Mouse (Mus musculus): ENCODE data around the gene Rasgrf2.

Rasgrf2 gene

GRCm38 (mm10) chr13:92041584-92042563, 89.6 kb downstream of the Rasgrf2 start:
- no peak for DNase-seq (ENCODE audit: low read depth, low spot score)

GRCm38 (mm10) chr13:92030364-92031057, 100.9 kb downstream of the Rasgrf2 start:
- DNase-seq (ENCODE audit: low read depth, low spot score) = no peak

- DNase-seq (ENCODE audit: low read depth, low spot score) = no peak
Measured at GRCm38 (mm10) chr13:92029666-92030065, 101.8 kb downstream of the Rasgrf2 start.

GRCm38 (mm10) chr13:92027951-92028350, 103.5 kb downstream of the Rasgrf2 start:
- no peak for DNase-seq (ENCODE audit: low read depth, low spot score)

GRCm38 (mm10) chr13:92026651-92027050, 104.8 kb downstream of the Rasgrf2 start:
- no peak for DNase-seq (ENCODE audit: low read depth, low spot score)

- DNase-seq (ENCODE audit: low read depth, low spot score) = no peak
Measured at GRCm38 (mm10) chr13:92025124-92025523, 106.3 kb downstream of the Rasgrf2 start.

GRCm38 (mm10) chr13:92022202-92022601, 109.3 kb downstream of the Rasgrf2 start:
- DNase-seq (ENCODE audit: low read depth, low spot score) = no peak

- no peak for DNase-seq (ENCODE audit: low read depth, low spot score)
Measured at GRCm38 (mm10) chr13:91996929-91997328, 134.5 kb downstream of the Rasgrf2 start.

- no peak for DNase-seq (ENCODE audit: low read depth, low spot score)
Measured at GRCm38 (mm10) chr13:91991412-91991811, 140.0 kb downstream of the Rasgrf2 start.

- DNase-seq (ENCODE audit: low read depth, low spot score) = no peak
Measured at GRCm38 (mm10) chr13:91990709-91991284, 140.7 kb downstream of the Rasgrf2 start.

GRCm38 (mm10) chr13:91988378-91988777, 143.1 kb downstream of the Rasgrf2 start:
- no peak for DNase-seq (ENCODE audit: low read depth, low spot score)

GRCm38 (mm10) chr13:91986958-91987357, 144.5 kb downstream of the Rasgrf2 start:
- no peak for DNase-seq (ENCODE audit: low read depth, low spot score)

- no peak for DNase-seq (ENCODE audit: low read depth, low spot score)
Measured at GRCm38 (mm10) chr13:91985915-91986589, 145.4 kb downstream of the Rasgrf2 start.

GRCm38 (mm10) chr13:91985019-91985418, 146.4 kb downstream of the Rasgrf2 start:
- DNase-seq (ENCODE audit: low read depth, low spot score) = no peak

- DNase-seq (ENCODE audit: low read depth, low spot score) = no peak
Measured at GRCm38 (mm10) chr13:91982080-91982479, 149.4 kb downstream of the Rasgrf2 start.

GRCm38 (mm10) chr13:91981414-91981813, 150.0 kb downstream of the Rasgrf2 start:
- DNase-seq (ENCODE audit: low read depth, low spot score) = no peak

GRCm38 (mm10) chr13:91976971-91977370, 154.5 kb downstream of the Rasgrf2 start:
- no peak for DNase-seq (ENCODE audit: low read depth, low spot score)

- no peak for DNase-seq (ENCODE audit: low read depth, low spot score)
Measured at GRCm38 (mm10) chr13:91976541-91976940, 154.9 kb downstream of the Rasgrf2 start.

- DNase-seq (ENCODE audit: low read depth, low spot score) = no peak
Measured at GRCm38 (mm10) chr13:91974154-91974553, 157.3 kb downstream of the Rasgrf2 start.

- no peak for DNase-seq (ENCODE audit: low read depth, low spot score)
Measured at GRCm38 (mm10) chr13:91971246-91971645, 160.2 kb downstream of the Rasgrf2 start.

- DNase-seq (ENCODE audit: low read depth, low spot score) = no peak
Measured at GRCm38 (mm10) chr13:91956474-91956873, 175.0 kb downstream of the Rasgrf2 start.

GRCm38 (mm10) chr13:91955646-91956045, 175.8 kb downstream of the Rasgrf2 start:
- DNase-seq (ENCODE audit: low read depth, low spot score) = no peak

Data from WW6 (cell line).